Mouse (Mus musculus) kidney, embryonic 16.5 days (tissue): ENCODE measurements around the gene Dusp10. TPM values are rescaled to one million over a fixed set of nuclear protein-coding genes. Genes with fewer than 3 reads are reported as not detected.
A peak's percentile ranks its signal among the peaks of the same experiment; 100 is the strongest.

Experiments
- ATAC-seq: fragments of 200-750 bp; cut with Nextera tagmentation; 2 replicates; pipeline ENCODE4 v1.8.0; 2017; ENCODE audit warnings: moderate TSS enrichment; ENCODE audit not compliant: low FRiP score, low TSS enrichment
- H3K27ac ChIP-seq: fragments of 300-500 bp; sonication (generic); 2 replicates; pipeline ENCODE4 v1.5.1; 2014; ENCODE audit warnings: low read length
- H3K27me3 ChIP-seq: fragments of 300-500 bp; sonication (generic); 2 replicates; pipeline ENCODE4 v1.6.1; 2014; ENCODE audit warnings: low read length, control low read depth, mixed read lengths; ENCODE audit not compliant: insufficient read depth
- H3K36me3 ChIP-seq: fragments of 300-500 bp; sonication (generic); 2 replicates; pipeline ENCODE4 v1.6.1; 2014; ENCODE audit warnings: low read length, control low read depth, mixed read lengths; ENCODE audit not compliant: insufficient read depth
- H3K4me1 ChIP-seq: fragments of 300-500 bp; sonication (generic); 2 replicates; pipeline ENCODE4 v1.6.1; 2014; ENCODE audit warnings: low read length, control low read depth, mixed read lengths; ENCODE audit not compliant: insufficient read depth
- H3K4me2 ChIP-seq: fragments of 300-500 bp; sonication (generic); replicated peaks from 2 replicates; pipeline ENCODE4 v1.6.1; 2014; ENCODE audit warnings: low read depth, low read length
- H3K4me3 ChIP-seq: fragments of 300-500 bp; sonication (generic); 2 replicates; pipeline ENCODE4 v1.5.1; 2014; ENCODE audit warnings: mild to moderate bottlenecking, low read length
- H3K9ac ChIP-seq: fragments of 300-500 bp; sonication (generic); replicated peaks from 2 replicates; pipeline ENCODE4 v1.6.1; 2014; ENCODE audit warnings: low read length
- H3K9me3 ChIP-seq: fragments of 300-500 bp; sonication (generic); 2 replicates; pipeline ENCODE4 v1.6.1; 2016; ENCODE audit warnings: low read length, control low read depth
- WGBS: fragments of 180-500 bp; shearing (Covaris S2); extraction: QIAGEN DNeasy Blood & Tissue Kit; methylation state at CpG from one replicate; pipeline ENCODE4 v1.1.7; 2014; 5-methylcytosine and 5-hydroxymethylcytosine counted together
- polyA plus RNA-seq: library from polyadenylated mRNA; unstranded; fragments of >200 nt; fragmentation: Nextera tagmentation; extraction: Ambion mirVana; gene quantifications from 2 replicates; pipeline ENCODE4 v1.2.1, GENCODE M21; 2015

Gene Dusp10
- polyA plus RNA-seq, 1 experiment from 2014 or later, result 7.1 TPM

DNA sequence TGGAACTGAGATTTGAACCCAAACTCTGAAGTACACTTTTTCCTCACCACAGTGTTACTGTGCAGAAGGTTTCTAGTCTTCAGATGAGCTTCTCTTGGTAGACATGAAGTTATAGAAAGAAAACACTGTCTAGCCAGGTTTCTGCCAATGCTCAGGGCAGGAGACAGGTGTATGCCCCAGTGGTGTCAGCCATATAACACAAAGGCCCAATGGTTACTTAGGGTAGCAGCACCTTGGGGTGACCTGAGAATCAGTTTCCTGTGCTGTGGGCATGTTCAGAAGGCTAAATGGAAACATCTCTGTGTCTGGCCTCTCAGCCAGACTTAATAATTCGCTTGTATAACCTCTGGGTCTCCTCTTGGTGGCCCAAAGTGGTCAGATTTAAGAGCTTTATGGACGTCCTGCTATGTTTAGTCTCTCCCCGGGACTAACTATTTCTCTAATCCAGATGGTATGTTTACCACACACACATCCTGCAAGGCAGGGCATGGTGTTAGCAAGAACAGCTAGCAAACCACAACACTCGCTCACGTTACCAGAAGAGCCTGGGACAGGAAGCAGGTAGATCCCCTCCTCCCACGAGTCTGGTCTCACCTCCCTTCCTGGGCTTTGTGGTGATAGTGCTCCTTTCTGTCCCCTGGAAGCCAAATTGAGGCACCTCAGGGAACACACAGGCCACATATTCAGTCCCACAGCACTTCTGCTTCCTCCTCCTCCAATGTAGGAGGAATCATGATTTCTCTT, 7.6 kb upstream of the Dusp10 start:
- WGBS, result 67% methylated on average over 6 of the region's 6 CpGs
- no peak overlapping the region for H3K27ac ChIP-seq

DNA sequence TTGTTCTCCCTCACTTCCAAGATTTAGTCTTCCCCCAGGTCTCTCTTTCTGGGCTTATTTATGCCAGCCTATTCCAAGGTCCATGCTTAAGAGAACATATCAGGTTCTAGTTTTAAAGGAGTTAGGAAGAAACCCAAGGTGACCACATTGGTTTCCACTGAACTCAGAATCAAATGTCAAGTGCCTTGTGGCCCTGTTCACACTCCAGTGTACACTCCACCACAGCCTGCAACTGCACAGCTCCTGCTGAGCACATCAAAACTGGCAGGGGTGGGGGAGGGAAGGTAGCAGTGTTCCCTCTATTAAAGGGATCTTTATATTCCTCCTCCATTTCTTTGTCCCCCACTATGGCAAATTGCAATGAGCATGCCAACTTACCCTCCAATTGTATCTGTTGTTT, 7.0 kb upstream of the Dusp10 start:
- Histone ChIP-seq H3K9ac (no peak overlapping the region), H3K36me3 (no peaks in the 10 kb centered on the region), H3K9me3 (no peaks in the 10 kb centered on the region), H3K4me3 (no peak overlapping the region), H3K27me3 (no peaks in the 10 kb centered on the region), H3K4me2 (no peak overlapping the region), H3K27ac (no peak overlapping the region), H3K4me1 (no peaks in the 10 kb centered on the region)
- ATAC-seq, result no peak

More for the DNA sequence above, 7.6 kb upstream of the Dusp10 start:
- ATAC-seq, result no peak
- H3K4me3 ChIP-seq, result no peak overlapping the region
- H3K4me2 ChIP-seq, result no peak overlapping the region
- H3K9me3 ChIP-seq, result no peaks in the 10 kb centered on the region
- H3K9ac ChIP-seq, result no peak overlapping the region
- H3K27me3 ChIP-seq, result no peaks in the 10 kb centered on the region
- no peaks in the 10 kb centered on the region for H3K36me3 ChIP-seq
- H3K4me1 ChIP-seq, result no peaks in the 10 kb centered on the region

GRCm38 (mm10) chr1:184011311-184011710, 1.8 kb upstream of the Dusp10 start:
- Histone ChIP-seq H3K9me3 (no peaks in the 10 kb centered on the region), H3K4me1 (no peaks in the 10 kb centered on the region), H3K36me3 (no peaks in the 10 kb centered on the region), H3K9ac (no peak overlapping the region), H3K4me2 (no peak overlapping the region), H3K27me3 (no peaks in the 10 kb centered on the region), H3K4me3 (no peak overlapping the region), H3K27ac (no peak overlapping the region)
- 96% methylated on average over 6 of the region's 6 CpGs for WGBS
- ATAC-seq, result no peak

DNA sequence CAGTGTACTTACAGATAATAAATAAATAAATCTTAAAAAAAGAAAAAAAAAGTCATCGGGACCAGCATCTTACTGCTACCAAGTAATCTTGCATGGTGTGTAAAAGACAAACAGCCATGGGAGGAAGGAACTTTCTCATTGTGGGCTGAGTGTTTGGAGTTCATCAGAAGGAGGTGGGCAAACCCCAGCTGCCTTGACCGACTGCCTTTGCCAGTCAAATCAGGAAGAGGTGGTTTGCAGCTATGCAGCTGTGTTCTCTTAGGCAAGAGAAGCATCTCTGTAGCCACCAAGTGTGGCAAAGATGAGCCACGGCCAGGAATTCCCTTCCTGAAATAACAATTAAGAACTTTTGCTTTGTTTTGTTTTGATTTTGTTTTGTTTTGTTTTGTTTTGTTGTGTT, 989 bp downstream of the Dusp10 start:
- WGBS, result 70% methylated on average over 3 of the region's 3 CpGs
- ATAC-seq, result no peak
- no peaks in the 10 kb centered on the region for H3K36me3 ChIP-seq

DNA sequence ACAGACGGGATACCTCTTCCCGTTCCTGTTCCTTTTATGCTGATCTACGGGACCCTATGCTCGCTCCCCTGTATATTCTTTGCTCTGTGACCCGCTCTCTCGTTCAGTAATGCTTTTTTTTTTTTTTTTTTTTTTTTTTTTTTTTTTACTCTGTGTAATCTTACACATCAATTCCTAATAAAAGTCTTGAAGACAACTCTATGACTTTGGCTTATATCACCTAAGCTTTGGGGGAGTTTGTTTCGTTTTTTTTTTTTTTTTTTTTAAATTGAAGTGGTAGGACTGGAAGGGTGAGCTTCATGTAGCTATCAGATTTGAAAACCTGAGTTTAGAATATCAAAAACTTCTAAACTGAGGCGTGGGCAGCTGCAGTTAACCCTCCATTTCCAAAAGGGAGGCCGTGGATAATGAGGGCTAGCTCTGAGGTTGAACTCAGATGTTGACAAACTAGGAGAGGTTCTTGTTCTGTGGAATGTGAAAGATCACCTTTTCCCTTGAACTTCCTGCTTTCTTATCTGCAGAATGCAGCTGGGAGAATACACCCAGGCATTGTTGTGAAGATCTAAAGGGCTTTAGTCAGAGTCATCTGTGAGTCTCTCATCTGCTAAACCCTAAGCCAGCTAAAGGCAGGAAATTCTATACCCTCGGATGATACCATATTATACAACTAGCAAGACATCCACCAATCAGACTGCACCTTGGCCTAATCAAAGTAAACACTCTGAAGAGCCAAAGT, 3.1 kb downstream of the Dusp10 start:
- H3K4me3 ChIP-seq, result no peak overlapping the region
- H3K36me3 ChIP-seq, result no peaks in the 10 kb centered on the region
- no peaks in the 10 kb centered on the region for H3K4me1 ChIP-seq
- H3K4me2 ChIP-seq, result no peak overlapping the region
- no peak overlapping the region for H3K9ac ChIP-seq
- no peak overlapping the region for H3K27ac ChIP-seq
- H3K27me3 ChIP-seq, result no peaks in the 10 kb centered on the region
- no peak for ATAC-seq
- H3K9me3 ChIP-seq, result no peaks in the 10 kb centered on the region
- 70% methylated on average over 10 of the region's 10 CpGs for WGBS

More for the DNA sequence above, 989 bp downstream of the Dusp10 start:
- H3K4me3 ChIP-seq, result no peak overlapping the region
- no peaks in the 10 kb centered on the region for H3K27me3 ChIP-seq
- no peaks in the 10 kb centered on the region for H3K4me1 ChIP-seq
- no peak overlapping the region for H3K9ac ChIP-seq
- no peak overlapping the region for H3K4me2 ChIP-seq
- no peaks in the 10 kb centered on the region for H3K9me3 ChIP-seq
- no peak overlapping the region for H3K27ac ChIP-seq

DNA sequence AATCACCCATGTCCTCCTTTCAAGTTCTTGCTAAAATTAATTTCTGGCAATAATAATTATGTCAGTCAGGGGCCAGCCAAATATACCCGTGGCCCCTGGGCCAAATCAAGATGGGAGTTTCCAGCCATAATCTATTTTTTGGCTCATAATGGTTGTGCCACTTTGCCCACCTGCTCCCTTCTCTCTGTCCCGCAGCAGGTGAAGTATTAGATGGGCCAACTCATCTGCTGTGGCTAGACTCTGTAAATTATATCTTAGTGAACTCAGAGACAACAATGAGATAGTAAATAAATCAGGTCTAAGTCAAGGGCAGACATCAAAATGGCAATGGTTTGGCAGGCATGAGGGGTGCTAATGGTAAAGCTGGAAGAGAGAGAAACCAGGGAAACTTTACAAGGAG, 4.5 kb downstream of the Dusp10 start:
- no peak overlapping the region for H3K4me3 ChIP-seq
- H3K9ac ChIP-seq, result no peak overlapping the region
- H3K9me3 ChIP-seq, result no peaks in the 10 kb centered on the region
- H3K4me2 ChIP-seq, result no peak overlapping the region
- no peaks in the 10 kb centered on the region for H3K27me3 ChIP-seq
- H3K4me1 ChIP-seq, result no peaks in the 10 kb centered on the region
- WGBS, result 80% methylated on average over 2 of the region's 2 CpGs
- H3K27ac ChIP-seq, result no peak overlapping the region
- ATAC-seq, result no peak
- H3K36me3 ChIP-seq, result no peaks in the 10 kb centered on the region

- Histone ChIP-seq H3K36me3 (no peaks in the 10 kb centered on the region), H3K27ac (no peak overlapping the region), H3K9me3 (no peaks in the 10 kb centered on the region), H3K4me1 (no peaks in the 10 kb centered on the region), H3K9ac (no peak overlapping the region), H3K4me3 (no peak overlapping the region), H3K4me2 (no peak overlapping the region), H3K27me3 (no peaks in the 10 kb centered on the region)
- 0 out of 2 replicates have a peak, but pooled peaks have one; percentile 9 for ATAC-seq
- WGBS, result 49% methylated on average over 6 of the region's 6 CpGs
Measured at GRCm38 (mm10) chr1:184019042-184019721, 6.1 kb downstream of the Dusp10 start.

- H3K36me3 ChIP-seq, result no peaks in the 10 kb centered on the region
- no peak for ATAC-seq
- H3K27me3 ChIP-seq, result no peaks in the 10 kb centered on the region
- no peak overlapping the region for H3K4me3 ChIP-seq
- H3K4me1 ChIP-seq, result no peaks in the 10 kb centered on the region
- no peaks in the 10 kb centered on the region for H3K9me3 ChIP-seq
- H3K27ac ChIP-seq, result no peak overlapping the region
- no peak overlapping the region for H3K4me2 ChIP-seq
- H3K9ac ChIP-seq, result no peak overlapping the region
- 41% methylated on average over 6 of the region's 6 CpGs for WGBS
Measured at GRCm38 (mm10) chr1:184019722-184020107, 6.6 kb downstream of the Dusp10 start.

- no peak overlapping the region for H3K27ac ChIP-seq
- H3K4me1 ChIP-seq, result no peaks in the 10 kb centered on the region
- H3K27me3 ChIP-seq, result no peaks in the 10 kb centered on the region
- ATAC-seq, result no peak
- H3K9me3 ChIP-seq, result no peaks in the 10 kb centered on the region
- no peak overlapping the region for H3K9ac ChIP-seq
- 82% methylated on average over 2 of the region's 2 CpGs for WGBS
- no peak overlapping the region for H3K4me3 ChIP-seq
- H3K36me3 ChIP-seq, result no peaks in the 10 kb centered on the region
- H3K4me2 ChIP-seq, result no peak overlapping the region
Measured at GRCm38 (mm10) chr1:184023971-184024370, 10.9 kb downstream of the Dusp10 start.

- 100% methylated on average over 2 of the region's 2 CpGs for WGBS
- no peak for ATAC-seq
Measured at GRCm38 (mm10) chr1:184024631-184025030, 11.5 kb downstream of the Dusp10 start.

More at GRCm38 (mm10) chr1:184024631-184025030, 11.5 kb downstream of the Dusp10 start:
- Histone ChIP-seq H3K4me1 (no peaks in the 10 kb centered on the region), H3K27me3 (no peaks in the 10 kb centered on the region), H3K4me3 (no peak overlapping the region), H3K4me2 (no peak overlapping the region), H3K27ac (no peak overlapping the region), H3K36me3 (no peaks in the 10 kb centered on the region), H3K9me3 (no peaks in the 10 kb centered on the region), H3K9ac (no peak overlapping the region)
